Mouse (Mus musculus) CD4-positive, CD25-positive, alpha-beta regulatory T cell, adult 2 months (primary cell): ENCODE results near the gene Apbb1.

ENCODE experiments used
- DNase-seq: peaks from one replicate; pipeline ENCODE4 v3.0.0-alpha.2; 2012; ENCODE audit warnings: low read depth, low spot score

Gene Apbb1

GRCm38 (mm10) chr7:105581094-105581703 lies at the start of gene Apbb1:
Apbb1 (minus strand) TSS chr7:105581653.
- peak; percentile 68 for DNase-seq

- no peak for DNase-seq
Measured at GRCm38 (mm10) chr7:105628633-105629032, 47.2 kb upstream of the Apbb1 start.

GRCm38 (mm10) chr7:105625397-105625796 lies 43.9 kb upstream of the Apbb1 start:
- DNase-seq = no peak

GRCm38 (mm10) chr7:105621646-105622292 lies 40.3 kb upstream of the Apbb1 start:
- DNase-seq = no peak

- DNase-seq = no peak
Measured at GRCm38 (mm10) chr7:105621053-105621452, 39.6 kb upstream of the Apbb1 start.

GRCm38 (mm10) chr7:105619701-105620100 lies 38.2 kb upstream of the Apbb1 start:
- DNase-seq = no peak

- no peak for DNase-seq
Measured at GRCm38 (mm10) chr7:105617810-105618209, 36.4 kb upstream of the Apbb1 start.

GRCm38 (mm10) chr7:105616561-105616960 lies 35.1 kb upstream of the Apbb1 start:
- no peak for DNase-seq

GRCm38 (mm10) chr7:105615720-105616119 lies 34.3 kb upstream of the Apbb1 start:
- no peak for DNase-seq

- DNase-seq = no peak
Measured at GRCm38 (mm10) chr7:105614400-105614799, 32.9 kb upstream of the Apbb1 start.

- no peak for DNase-seq
Measured at GRCm38 (mm10) chr7:105611767-105612166, 30.3 kb upstream of the Apbb1 start.

GRCm38 (mm10) chr7:105608467-105608866 lies 27.0 kb upstream of the Apbb1 start:
- DNase-seq = no peak

- DNase-seq = peak; percentile 61
Measured at GRCm38 (mm10) chr7:105602860-105603623, 21.6 kb upstream of the Apbb1 start.

GRCm38 (mm10) chr7:105590097-105590496 lies 8.6 kb upstream of the Apbb1 start:
- DNase-seq = no peak

GRCm38 (mm10) chr7:105588325-105588912 lies 7.0 kb upstream of the Apbb1 start:
- no peak for DNase-seq

GRCm38 (mm10) chr7:105581959-105582358 lies 506 bp upstream of the Apbb1 start:
- no peak for DNase-seq

- no peak for DNase-seq
Measured at GRCm38 (mm10) chr7:105580627-105581089, 795 bp downstream of the Apbb1 start.

- no peak for DNase-seq
Measured at GRCm38 (mm10) chr7:105578481-105578880, 3.0 kb downstream of the Apbb1 start.

GRCm38 (mm10) chr7:105577377-105577871 lies 4.0 kb downstream of the Apbb1 start:
- DNase-seq = no peak

GRCm38 (mm10) chr7:105576166-105576748 lies 5.2 kb downstream of the Apbb1 start:
- DNase-seq = no peak

GRCm38 (mm10) chr7:105574537-105574936 lies 6.9 kb downstream of the Apbb1 start:
- no peak for DNase-seq

- DNase-seq = no peak
Measured at GRCm38 (mm10) chr7:105572949-105573348, 8.5 kb downstream of the Apbb1 start.
